Mouse (Mus musculus): ENCODE measurements at regions not wholly inside any gene's neighbourhood (a gene's known extent, or its start where the extent isn't known, plus 50 kb on each side); places are given as distances from the start of the nearest gene placed in this dataset.

GRCm38 (mm10) chr8:36406706-36407105 lies 586.7 kb upstream of the AI429214 start:
- Histone ChIP-seq H3K4me1 (replicated peaks; ENCODE audit: control insufficient read depth, insufficient read depth) (no peaks in the 10 kb centered on the region), H3K27ac (replicated peaks) (no peak overlapping the region), H3K4me3 (ENCODE audit: low read depth, low read length) (no peak overlapping the region), H3K36me3 (ENCODE audit: control insufficient read depth, insufficient read depth, low read length) (no peaks in the 10 kb centered on the region), H3K4me2 (replicated peaks; ENCODE audit: low read depth) (no peak overlapping the region), H3K9ac (ENCODE audit: low read length) (no peak overlapping the region), H3K27me3 (ENCODE audit: control insufficient read depth, insufficient read depth, low read length) (no peaks in the 10 kb centered on the region), H3K9me3 (ENCODE audit: control insufficient read depth, low read length) (no peaks in the 10 kb centered on the region)
- TF ChIP-seq CTCF (IDR thresholded peaks at IDR 0.05; ENCODE audit: low read depth) (no peak), EP300 (optimal IDR thresholded peaks at IDR 0.05) (no peak)
- 82% methylated on average over 2 of the region's 2 CpGs for WGBS
- ATAC-seq (ENCODE audit: low FRiP score, low TSS enrichment) (no peak), DNase-seq (ENCODE audit: low spot score) (no peak)

Data from stomach, postnatal 0 days (tissue).